Mouse (Mus musculus): ENCODE data around the gene Zfp280d. TPM values are rescaled to one million over a fixed set of nuclear protein-coding genes. Genes with fewer than 3 reads are reported as not detected.

Zfp280d gene
- polyA plus RNA-seq, 1 experiment from 2014 or later: 36.5 TPM

GRCm38 (mm10) chr9:72403421-72403820 lies 128.8 kb downstream of the Zfp280d start:
- Histone ChIP-seq H3K27me3 (no peaks in the 10 kb centered on the region), H3K9me3 (replicated peaks) (no peaks in the 10 kb centered on the region), H3K4me3 (replicated peaks) (no peak overlapping the region), H3K4me1 (peaks cover 4% of the 10 kb centered on the region), H3K36me3 (no peaks in the 10 kb centered on the region), H3K4me2 (replicated peaks) (no peak overlapping the region), H3K9ac (no peak overlapping the region), H3K27ac (replicated peaks) (no peak overlapping the region)
- 65% methylated on average over 6 of the region's 6 CpGs for WGBS
- ATAC-seq (ENCODE audit: insufficient number of reproducible peaks, low FRiP score, low TSS enrichment, low read depth): no peak

GRCm38 (mm10) chr9:72404446-72404845 lies 129.8 kb downstream of the Zfp280d start:
- H3K9me3 ChIP-seq (replicated peaks): no peaks in the 10 kb centered on the region
- peaks cover 4% of the 10 kb centered on the region for H3K4me1 ChIP-seq
- H3K4me3 ChIP-seq (replicated peaks): no peak overlapping the region
- H3K27ac ChIP-seq (replicated peaks): no peak overlapping the region
- no peak overlapping the region for H3K4me2 ChIP-seq (replicated peaks)
- H3K9ac ChIP-seq: no peak overlapping the region
- WGBS: 84% methylated on average over 8 of the region's 8 CpGs
- H3K36me3 ChIP-seq: no peaks in the 10 kb centered on the region
- H3K27me3 ChIP-seq: no peaks in the 10 kb centered on the region
- no peak for ATAC-seq (ENCODE audit: insufficient number of reproducible peaks, low FRiP score, low TSS enrichment, low read depth)

GRCm38 (mm10) chr9:72404934-72405333 lies 130.3 kb downstream of the Zfp280d start:
- H3K9me3 ChIP-seq (replicated peaks): no peaks in the 10 kb centered on the region
- no peaks in the 10 kb centered on the region for H3K36me3 ChIP-seq
- H3K4me3 ChIP-seq (replicated peaks): no peak overlapping the region
- H3K27ac ChIP-seq (replicated peaks): no peak overlapping the region
- no peak overlapping the region for H3K4me2 ChIP-seq (replicated peaks)
- no peak overlapping the region for H3K9ac ChIP-seq
- no peaks in the 10 kb centered on the region for H3K27me3 ChIP-seq
- ATAC-seq (ENCODE audit: insufficient number of reproducible peaks, low FRiP score, low TSS enrichment, low read depth): no peak
- 74% methylated on average over 3 of the region's 3 CpGs for WGBS
- H3K4me1 ChIP-seq: peaks cover 4% of the 10 kb centered on the region

- WGBS: 90% methylated on average over 9 of the region's 9 CpGs
- Histone ChIP-seq H3K4me1 (peaks cover 4% of the 10 kb centered on the region), H3K36me3 (no peaks in the 10 kb centered on the region), H3K27me3 (no peaks in the 10 kb centered on the region), H3K27ac (replicated peaks) (no peak overlapping the region), H3K9me3 (replicated peaks) (no peaks in the 10 kb centered on the region), H3K4me3 (replicated peaks) (no peak overlapping the region), H3K4me2 (replicated peaks) (no peak overlapping the region), H3K9ac (no peak overlapping the region)
- ATAC-seq (ENCODE audit: insufficient number of reproducible peaks, low FRiP score, low TSS enrichment, low read depth): no peak
These were observed 131.4 kb downstream of the Zfp280d start for GRCm38 (mm10) chr9:72405882-72406638.

GRCm38 (mm10) chr9:72408131-72408586 lies 133.5 kb downstream of the Zfp280d start:
- peaks cover 4% of the 10 kb centered on the region for H3K4me1 ChIP-seq
- no peaks in the 10 kb centered on the region for H3K36me3 ChIP-seq
- H3K9me3 ChIP-seq (replicated peaks): no peaks in the 10 kb centered on the region
- ATAC-seq (ENCODE audit: insufficient number of reproducible peaks, low FRiP score, low TSS enrichment, low read depth): peak; percentile 82
- peak overlapping the region; percentile 52 for H3K4me2 ChIP-seq (replicated peaks)
- WGBS: 8% methylated on average over 12 of the region's 12 CpGs
- H3K4me3 ChIP-seq (replicated peaks): peak overlapping the region; percentile 39
- no peak overlapping the region for H3K9ac ChIP-seq
- H3K27me3 ChIP-seq: no peaks in the 10 kb centered on the region
- H3K27ac ChIP-seq (replicated peaks): no peak overlapping the region

GRCm38 (mm10) chr9:72409381-72410225 lies 134.9 kb downstream of the Zfp280d start:
- ATAC-seq (ENCODE audit: insufficient number of reproducible peaks, low FRiP score, low TSS enrichment, low read depth): no peak
- Histone ChIP-seq H3K4me3 (replicated peaks) (no peak overlapping the region), H3K4me2 (replicated peaks) (no peak overlapping the region), H3K27ac (replicated peaks) (no peak overlapping the region), H3K9me3 (replicated peaks) (no peaks in the 10 kb centered on the region), H3K9ac (no peak overlapping the region), H3K27me3 (no peaks in the 10 kb centered on the region), H3K4me1 (peaks cover 4% of the 10 kb centered on the region), H3K36me3 (no peaks in the 10 kb centered on the region)
- WGBS: 43% methylated on average over 15 of the region's 15 CpGs

- no peak overlapping the region for H3K4me2 ChIP-seq (replicated peaks)
- no peaks in the 10 kb centered on the region for H3K27me3 ChIP-seq
- H3K9ac ChIP-seq: no peak overlapping the region
- ATAC-seq (ENCODE audit: insufficient number of reproducible peaks, low FRiP score, low TSS enrichment, low read depth): no peak
- no peak overlapping the region for H3K27ac ChIP-seq (replicated peaks)
- H3K9me3 ChIP-seq (replicated peaks): no peaks in the 10 kb centered on the region
- no peak overlapping the region for H3K4me3 ChIP-seq (replicated peaks)
- H3K4me1 ChIP-seq: peaks cover 4% of the 10 kb centered on the region
- no peaks in the 10 kb centered on the region for H3K36me3 ChIP-seq
- 87% methylated on average over 2 of the region's 2 CpGs for WGBS
These were observed 137.1 kb downstream of the Zfp280d start for GRCm38 (mm10) chr9:72411746-72412145.

Other genes with a start within 250 kb of the Zfp280d start
- gene Tcf12, start 163.0 kb upstream of the Zfp280d start, polyA plus RNA-seq (2015; fragmentation: Nextera tagmentation; extraction: Ambion mirVana): 104 and 112 TPM in 2 replicates
- gene Mns1, start 163.2 kb downstream of the Zfp280d start, polyA plus RNA-seq (2015; fragmentation: Nextera tagmentation; extraction: Ambion mirVana): 25.7 and 34.4 TPM in 2 replicates
- 25.8 and 32.0 TPM in 2 replicates for gene Tex9, start 217.4 kb downstream of the Zfp280d start, polyA plus RNA-seq (2015; fragmentation: Nextera tagmentation; extraction: Ambion mirVana)

Measured in embryonic facial prominence, embryonic 15.5 days (tissue).